Mouse (Mus musculus) G1E (cell line): ENCODE measurements at regions not wholly inside any gene's neighbourhood (a gene's known extent, or its start where the extent isn't known, plus 50 kb on each side); places are given as distances from the start of the nearest gene placed in this dataset.

ENCODE experiments used
- CTCF ChIP-seq: IDR thresholded peaks from 2 replicates; pipeline ENCODE4 v1.5.1; 2012; ENCODE audit warnings: low read depth, low read length, inconsistent platforms, mixed read lengths
- GATA1 ChIP-seq: IDR thresholded peaks from 2 replicates; pipeline ENCODE4 v1.6.1; 2012; ENCODE audit warnings: borderline replicate concordance, low read length, inconsistent platforms, mixed read lengths
- POLR2AphosphoS5 ChIP-seq: IDR thresholded peaks from 2 replicates; pipeline ENCODE4 v1.6.1; 2012; ENCODE audit warnings: low read depth, low read length, inconsistent platforms; ENCODE audit not compliant: insufficient replicate concordance
- TAL1 ChIP-seq: conservative IDR thresholded peaks from 2 replicates; pipeline ENCODE4 v1.6.1; 2012; ENCODE audit warnings: low read depth, low read length, inconsistent platforms, mixed read lengths

DNA sequence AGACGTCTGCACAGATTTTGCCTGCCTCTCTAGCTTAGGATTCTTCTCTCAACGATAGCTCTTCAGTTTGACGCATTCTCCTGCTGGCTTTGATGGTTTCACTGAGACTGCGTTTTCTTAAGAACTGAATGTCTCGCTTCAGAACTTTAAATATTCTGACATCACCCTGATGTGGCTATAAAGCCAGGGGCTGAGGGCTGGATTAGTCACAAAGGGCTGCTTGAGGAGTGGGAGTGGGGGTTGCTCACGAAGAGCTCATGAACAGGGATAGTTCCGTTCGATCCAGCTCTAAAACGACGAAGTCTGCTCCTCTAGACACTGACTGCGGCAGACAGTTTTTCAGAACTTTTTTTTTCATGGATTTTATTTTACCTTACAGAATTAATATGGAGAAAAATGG lies 240.7 kb upstream of the Nr5a2 start:
- TF ChIP-seq CTCF (no peak), TAL1 (no peak), POLR2AphosphoS5 (no peak), GATA1 (no peak)
